Mouse (Mus musculus): ENCODE measurements around the gene Rasl11a.

GRCm38 (mm10) chr5:146817583-146817982 lies 27.3 kb upstream of the Rasl11a start:
- TF ChIP-seq CTCF (IDR thresholded peaks at IDR 0.05; ENCODE audit: borderline replicate concordance, insufficient read depth, low read depth, low read length) (no peak), POLR2A (IDR thresholded peaks at IDR 0.05; ENCODE audit: borderline replicate concordance, insufficient read depth, low read length) (no peak)
